ENCODE assay signal across 21 mouse cellular contexts in the genomic region with DNA sequence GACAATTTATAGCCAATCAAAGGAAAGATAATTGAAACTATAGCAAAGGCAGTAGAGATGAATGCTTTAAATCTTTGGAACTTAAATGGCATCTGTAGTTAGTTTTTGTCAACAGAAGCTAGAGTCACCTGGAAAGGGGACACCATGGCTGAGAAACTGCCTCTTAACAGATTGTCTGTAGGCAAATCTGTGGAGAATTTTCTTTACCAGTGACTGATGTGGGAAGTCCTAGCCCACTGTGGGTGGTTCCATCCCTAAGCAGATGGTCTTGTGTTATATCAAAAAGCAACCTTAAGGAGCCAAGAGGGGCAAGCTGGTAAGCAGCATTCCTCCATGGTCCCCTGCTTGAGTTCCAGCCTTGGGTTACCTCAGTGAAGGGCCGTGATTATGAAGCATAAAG.
DNase-seq lines count a peak whose midpoint lies in the region; ATAC-seq lines count a peak whose summit lies in the region.
"Had no signal": no experiment of that assay in that cellular context is flagged by ENCODE, and none has a peak within 500 bp of the region (broad histone marks: within the 10 kb centered on the region; RNA-seq: fewer than 3 reads in every experiment).

No protein-coding gene starts in this region.

- peak; percentile 60 for ATAC-seq in frontal cortex, adult (ENCODE audit: low TSS enrichment)
- ATAC-seq: activated CD4-positive, CD25-positive, alpha-beta regulatory T cell, adult 4 months; CD4-positive, CD25-positive, alpha-beta regulatory T cell, adult 4 months; forebrain, embryonic 14.5 days; forebrain, embryonic 16.5 days; Patski had no signal

- no peak for DNase-seq in frontal cortex, postnatal 10 days (ENCODE audit: low spot score in 2 of 2)
- peak; percentile 13 to 35 for DNase-seq in left cerebral cortex, adult 18-20 months (ENCODE audit: low spot score in 2 of 2)
- no peak for DNase-seq in left cerebral cortex, adult 11 months (ENCODE audit: low spot score)
- DNase-seq in brain, adult 2 months (ENCODE audit: low read depth, low spot score): peak; percentile 65
- DNase-seq: adrenal gland, adult 8-10 months; adrenal gland, postnatal 14 days; adrenal gland, postnatal 36 days; B cell, adult 2 months; cerebellum, adult 11 months; cerebellum, adult 18-20 months; cerebellum, adult 8-10 months; cerebellum, adult 9-11 months; cerebellum, postnatal 14 days; cerebellum, postnatal 36 days; embryo, embryonic 11 days had no signal

Comparison
In these comparisons a context has a peak if more than half of its experiments do, and no peak if none do; other contexts are left out.
1. DNase-seq: peak in left cerebral cortex, adult 18-20 months (2 of 2) and brain, adult 2 months (single experiment); none in frontal cortex, postnatal 10 days (0 of 2) and left cerebral cortex, adult 11 months (single experiment).